Mouse (Mus musculus) cortical plate, adult 2 months (tissue): ENCODE results near the gene Bsg.

ENCODE experiments used
- CTCF ChIP-seq: fragments of 200-500 bp; IDR thresholded peaks from 2 replicates; pipeline ENCODE4 v1.5.1; 2011; ENCODE audit warnings: mild to moderate bottlenecking, control low read depth, low read length; ENCODE audit not compliant: insufficient read depth; ENCODE audit errors: extremely low read depth
- POLR2A ChIP-seq: fragments of 200-500 bp; IDR thresholded peaks from 2 replicates; pipeline ENCODE4 v1.6.1; 2011; ENCODE audit warnings: mild to moderate bottlenecking, low read length, control low read depth; ENCODE audit not compliant: insufficient read depth; ENCODE audit errors: extremely low read depth

DNA sequence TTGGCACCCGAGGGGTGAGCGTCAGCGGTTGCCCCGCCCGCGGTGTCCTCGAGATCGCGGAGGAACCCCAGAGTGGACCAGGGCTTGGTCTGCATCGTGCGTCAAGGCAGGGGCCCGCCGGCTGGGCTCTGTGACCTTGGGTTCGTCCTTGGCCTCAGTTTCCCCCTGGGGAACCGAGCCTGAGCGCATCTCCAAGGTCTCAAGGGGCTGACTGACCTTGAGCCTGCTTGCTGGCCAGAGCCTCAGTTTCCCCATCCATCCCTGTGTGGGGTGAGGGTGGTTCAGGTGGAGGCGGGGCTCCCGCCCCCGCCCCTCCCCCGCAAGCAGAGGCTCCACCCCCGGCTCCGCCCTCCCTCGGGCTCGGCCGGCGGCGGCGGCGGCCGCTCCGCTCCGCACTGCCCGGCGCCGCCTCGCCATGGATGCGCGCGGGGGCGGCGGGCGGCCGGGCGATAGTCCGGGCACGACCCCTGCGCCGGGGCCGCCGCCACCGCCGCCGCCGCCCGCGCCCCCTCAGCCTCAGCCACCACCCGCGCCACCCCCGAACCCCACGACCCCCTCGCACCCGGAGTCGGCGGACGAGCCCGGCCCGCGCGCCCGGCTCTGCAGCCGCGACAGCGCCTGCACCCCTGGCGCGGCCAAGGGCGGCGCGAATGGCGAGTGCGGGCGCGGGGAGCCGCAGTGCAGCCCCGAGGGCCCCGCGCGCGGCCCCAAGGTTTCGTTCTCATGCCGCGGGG, 12.1 kb downstream of the Bsg start, which contains the start of gene Hcn2:
- TF ChIP-seq POLR2A = peak; percentile 36; the same call in 1 of the 2 replicates
- TF ChIP-seq CTCF = no peak
